Mouse (Mus musculus) lung, postnatal 0 days (tissue): ENCODE results near the gene Gm20388.

ENCODE experiments used
- CTCF ChIP-seq: IDR thresholded peaks from 2 replicates; pipeline ENCODE4 v1.5.1; 2016; ENCODE audit warnings: antibody characterized with exemption, mild to moderate bottlenecking
- EP300 ChIP-seq: IDR thresholded peaks from 2 replicates; pipeline ENCODE4 v1.6.1; 2016; ENCODE audit warnings: antibody characterized with exemption, mild to moderate bottlenecking, control low read depth

DNA sequence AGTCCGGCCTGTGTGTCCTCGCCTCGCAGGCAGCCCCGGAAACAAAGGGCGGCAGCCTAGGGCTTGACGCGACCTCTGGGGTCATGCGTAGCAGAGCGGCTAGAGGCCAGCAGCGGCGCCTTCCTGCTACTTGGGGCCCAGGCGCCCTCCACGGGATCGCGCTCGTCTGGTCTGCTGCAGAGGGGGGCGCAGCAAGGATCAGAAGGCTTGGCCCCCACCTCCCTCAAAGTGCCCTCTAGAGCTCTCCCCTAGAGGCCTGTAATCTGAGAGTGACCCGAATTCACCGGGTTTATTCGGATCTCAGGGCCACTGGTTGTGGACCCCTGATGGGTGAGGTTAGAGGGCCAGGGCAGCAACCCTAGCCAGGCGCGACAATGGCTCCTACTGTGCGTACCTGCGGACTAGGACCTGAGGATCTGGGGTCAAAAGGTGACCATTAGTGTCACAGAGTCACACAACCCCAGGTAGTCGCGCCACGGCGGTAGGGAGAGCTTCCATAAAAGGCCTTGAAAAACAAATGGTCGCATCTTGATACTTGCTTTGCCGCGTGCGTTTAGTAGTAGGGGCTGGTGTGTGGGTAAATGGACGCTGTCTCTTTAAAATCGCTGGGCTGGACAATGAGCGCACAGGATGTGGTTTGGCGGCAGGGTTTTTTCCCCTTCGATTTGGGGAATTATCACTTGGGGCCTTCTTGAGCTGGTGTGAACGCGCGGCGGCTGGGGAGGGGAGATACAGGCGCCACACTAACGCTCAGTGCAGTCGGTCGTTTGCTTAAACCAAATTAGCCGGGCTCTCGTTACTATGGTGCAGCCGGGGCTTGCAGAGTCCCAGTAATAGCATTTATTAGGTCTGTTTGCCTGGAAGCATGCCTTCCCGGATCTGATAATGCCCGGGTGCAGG lies 576.1 kb downstream of the Gm20388 start:
- TF ChIP-seq CTCF (peak; percentile 29; the same call in 1 of the 2 replicates), EP300 (no peak)
